Mouse (Mus musculus) liver, adult 2 months (tissue): ENCODE data around the gene Ust. TPM values are rescaled to one million over a fixed set of nuclear protein-coding genes. Genes with fewer than 3 reads are reported as not detected.

ENCODE experiments used
- DNase-seq: peaks from one replicate; pipeline ENCODE4 v3.0.0-alpha.2; 2011; ENCODE audit warnings: low read depth, low spot score; ENCODE audit errors: extremely low read depth
- H3K27ac ChIP-seq: fragments of 200-500 bp; replicated peaks from 2 replicates; pipeline ENCODE4 v1.5.1; 2012; ENCODE audit warnings: low read depth, mild to moderate bottlenecking, control low read depth, inconsistent platforms, low read length; ENCODE audit not compliant: insufficient read depth
- H3K27me3 ChIP-seq: fragments of 200-500 bp; 2 replicates; pipeline ENCODE4 v1.6.1; 2012; ENCODE audit warnings: mild to moderate bottlenecking, moderate library complexity, low read length, inconsistent platforms; ENCODE audit not compliant: control insufficient read depth, insufficient read depth
- H3K36me3 ChIP-seq: fragments of 200-500 bp; 2 replicates; pipeline ENCODE4 v1.6.1; 2012; ENCODE audit warnings: low read length, inconsistent platforms; ENCODE audit not compliant: control insufficient read depth, insufficient read depth
- H3K4me1 ChIP-seq: fragments of 200-500 bp; 2 replicates; pipeline ENCODE4 v1.6.1; 2011; ENCODE audit warnings: low read length; ENCODE audit not compliant: control insufficient read depth, insufficient read depth
- H3K4me3 ChIP-seq: fragments of 200-500 bp; 2 replicates; pipeline ENCODE4 v1.5.1; 2011; ENCODE audit warnings: low read depth, mild to moderate bottlenecking, control low read depth, low read length, moderate library complexity; ENCODE audit not compliant: insufficient read depth
- H3K79me2 ChIP-seq: fragments of 200-500 bp; 2 replicates; pipeline ENCODE4 v1.6.1; 2012; ENCODE audit warnings: inconsistent platforms, mild to moderate bottlenecking, low read length, moderate library complexity; ENCODE audit not compliant: control insufficient read depth, insufficient read depth
- H3K9ac ChIP-seq: fragments of 200-500 bp; 2 replicates; pipeline ENCODE4 v1.6.1; 2012; ENCODE audit warnings: low read depth, mild to moderate bottlenecking, control low read depth, inconsistent platforms, low read length
- CTCF ChIP-seq: fragments of 200-500 bp; IDR thresholded peaks from 2 replicates; pipeline ENCODE4 v1.5.1; 2011; ENCODE audit warnings: low read depth, low read length, control low read depth
- POLR2A ChIP-seq: fragments of 200-500 bp; IDR thresholded peaks from 2 replicates; pipeline ENCODE4 v1.6.1; 2011; ENCODE audit warnings: low read length, control low read depth; ENCODE audit not compliant: insufficient read depth; ENCODE audit errors: extremely low read depth
- WGBS: fragments of 180-500 bp; shearing (Covaris S2); methylation state at CpG from one replicate; pipeline ENCODE4 v1.1.7; 2018; 5-methylcytosine and 5-hydroxymethylcytosine counted together
- polyA plus RNA-seq: library from polyadenylated mRNA; depleted of rRNA; stranded (reverse); fragments of >200 nt; gene quantifications from 2 replicates; pipeline ENCODE4 v1.2.3, GENCODE M21; 2012
- total RNA-seq: library from RNA; depleted of rRNA; stranded (reverse); fragments of >200 nt; gene quantifications from 2 replicates; pipeline ENCODE4 v1.2.3, GENCODE M21; 2014

The Ust gene
- total and polyA plus RNA-seq, 2 experiments = 0.27 to 0.46 TPM

GRCm38 (mm10) chr10:8431857-8432256 lies 86.8 kb downstream of the Ust start:
- 88% methylated on average over 2 of the region's 2 CpGs for WGBS
- Histone ChIP-seq H3K27ac (no peak overlapping the region), H3K36me3 (no peaks in the 10 kb centered on the region), H3K4me3 (no peak overlapping the region), H3K4me1 (no peaks in the 10 kb centered on the region), H3K27me3 (no peaks in the 10 kb centered on the region), H3K9ac (no peak overlapping the region), H3K79me2 (no peaks in the 10 kb centered on the region)
- TF ChIP-seq CTCF = no peak
- DNase-seq = no peak

- no peaks in the 10 kb centered on the region for H3K79me2 ChIP-seq
- no peaks in the 10 kb centered on the region for H3K4me1 ChIP-seq
- no peak for TF ChIP-seq CTCF
- no peak for TF ChIP-seq POLR2A
- no peaks in the 10 kb centered on the region for H3K27me3 ChIP-seq
- H3K4me3 ChIP-seq = no peak overlapping the region
- DNase-seq = no peak
- no peaks in the 10 kb centered on the region for H3K36me3 ChIP-seq
- H3K9ac ChIP-seq = no peak overlapping the region
- WGBS = 85% methylated on average over 13 of the region's 13 CpGs
- H3K27ac ChIP-seq = no peak overlapping the region
Observed at GRCm38 (mm10) chr10:8428787-8429778, 89.5 kb downstream of the Ust start.

- no peak for TF ChIP-seq CTCF
- TF ChIP-seq POLR2A = no peak
- no peak overlapping the region for H3K27ac ChIP-seq
- no peaks in the 10 kb centered on the region for H3K36me3 ChIP-seq
- WGBS = 80% methylated on average over 12 of the region's 12 CpGs
- H3K27me3 ChIP-seq = no peaks in the 10 kb centered on the region
- DNase-seq = no peak
- H3K4me3 ChIP-seq = no peak overlapping the region
- no peak overlapping the region for H3K9ac ChIP-seq
- H3K4me1 ChIP-seq = no peaks in the 10 kb centered on the region
- H3K79me2 ChIP-seq = no peaks in the 10 kb centered on the region
Observed at GRCm38 (mm10) chr10:8427671-8428364, 90.8 kb downstream of the Ust start.

- no peak overlapping the region for H3K9ac ChIP-seq
- TF ChIP-seq CTCF (no peak), POLR2A (no peak)
- H3K4me1 ChIP-seq = no peaks in the 10 kb centered on the region
- WGBS = 76% methylated on average over 6 of the region's 6 CpGs
- no peak overlapping the region for H3K4me3 ChIP-seq
- H3K36me3 ChIP-seq = no peaks in the 10 kb centered on the region
- H3K27me3 ChIP-seq = no peaks in the 10 kb centered on the region; the same call in 1 of the 2 replicates
- no peaks in the 10 kb centered on the region for H3K79me2 ChIP-seq
- no peak for DNase-seq
- no peak overlapping the region for H3K27ac ChIP-seq
Observed at GRCm38 (mm10) chr10:8419496-8420009, 99.1 kb downstream of the Ust start.

GRCm38 (mm10) chr10:8415474-8415873 lies 103.2 kb downstream of the Ust start:
- 78% methylated on average over 5 of the region's 5 CpGs for WGBS
- Histone ChIP-seq H3K27ac (no peak overlapping the region), H3K36me3 (no peaks in the 10 kb centered on the region), H3K79me2 (no peaks in the 10 kb centered on the region), H3K27me3 (no peaks in the 10 kb centered on the region; the same call in 1 of the 2 replicates), H3K9ac (no peak overlapping the region), H3K4me3 (no peak overlapping the region), H3K4me1 (no peaks in the 10 kb centered on the region)
- TF ChIP-seq POLR2A = no peak
- no peak for TF ChIP-seq CTCF
- no peak for DNase-seq
